Mouse (Mus musculus): ENCODE measurements around the gene Apmap.
A peak's percentile ranks its signal among the peaks of the same experiment; 100 is the strongest.

Gene Apmap

DNA sequence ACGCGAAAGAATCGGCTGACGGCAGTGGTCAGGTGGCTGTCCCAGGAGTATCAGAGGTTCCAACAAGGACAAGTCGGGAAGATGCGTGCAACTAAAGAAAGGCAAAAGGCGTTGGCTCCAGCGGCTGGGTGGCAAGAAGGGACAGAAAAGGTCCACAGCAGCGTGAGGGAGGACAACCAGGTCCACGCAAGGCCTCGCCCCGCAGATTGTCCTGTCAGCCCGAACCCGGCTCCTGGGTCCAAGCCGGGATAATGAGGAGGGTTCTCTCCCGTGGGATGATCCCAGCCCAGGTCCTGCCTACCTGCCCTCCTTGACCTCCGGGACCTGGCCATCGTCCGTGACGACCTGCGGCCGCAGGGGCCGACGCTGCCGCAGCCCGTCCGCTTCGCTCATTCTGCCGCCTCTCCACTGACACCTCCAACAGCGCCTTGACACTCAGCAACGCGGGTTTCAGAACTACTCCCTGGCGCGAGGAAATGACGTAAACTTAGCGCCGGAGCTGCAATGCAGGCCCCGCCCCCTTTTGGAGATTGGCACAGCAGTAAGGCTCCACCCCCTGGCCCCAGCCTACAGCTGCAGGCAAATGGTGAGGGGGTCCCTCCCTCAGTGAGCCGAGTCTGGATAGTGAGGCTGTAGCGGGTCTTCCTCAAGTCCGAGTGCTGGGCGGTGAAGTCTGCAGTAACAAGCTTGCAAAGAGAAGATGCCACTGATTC is at the start of gene Apmap:
Gene Apmap, minus strand, starts transcription at position 481 of the 713 bp plus-strand sequence.
- DNase-seq: peak; percentile 99

- peak; percentile 72 for DNase-seq
These were observed 48.8 kb upstream of the Apmap start for GRCm38 (mm10) chr2:150656975-150657768.

DNA sequence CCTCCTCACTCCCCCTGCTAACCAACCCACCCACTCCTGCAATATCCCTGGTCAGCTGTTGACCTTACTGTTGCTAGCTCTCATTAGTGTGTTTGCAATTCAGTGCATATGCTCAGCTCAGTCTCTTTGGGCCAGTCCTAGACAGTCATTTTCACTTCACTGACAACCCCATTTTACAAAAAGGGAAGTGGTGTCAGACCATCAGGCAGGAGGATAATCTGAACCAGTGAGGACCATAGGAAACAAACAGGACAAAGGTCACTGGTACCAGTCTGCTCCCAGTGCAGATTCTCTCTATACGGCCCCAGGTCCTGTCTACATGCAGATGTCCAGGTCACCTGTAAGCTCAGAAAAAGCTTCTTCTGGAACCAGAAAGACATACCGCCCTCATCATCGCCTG is 47.7 kb upstream of the Apmap start:
- DNase-seq: no peak

GRCm38 (mm10) chr2:150655290-150655689 is 46.9 kb upstream of the Apmap start:
- DNase-seq: no peak

DNA sequence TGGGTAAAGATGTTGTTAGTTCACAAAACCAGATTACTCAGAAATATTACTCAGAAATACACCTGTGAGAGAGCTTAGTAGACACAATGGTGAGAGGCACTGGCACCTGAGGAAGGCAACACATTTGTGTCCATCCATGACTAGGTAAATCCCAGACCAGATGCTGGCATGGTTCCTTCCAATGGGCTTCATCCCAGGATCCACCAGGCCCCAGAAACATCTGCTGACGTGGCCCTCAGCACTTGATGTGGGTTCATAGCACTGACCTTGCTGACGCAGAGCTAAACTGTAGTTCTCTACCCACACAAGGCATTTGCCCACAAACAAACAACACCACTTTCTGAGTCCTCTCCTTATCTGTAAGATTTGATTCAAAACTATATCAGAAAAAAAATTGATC is 46.4 kb upstream of the Apmap start:
- DNase-seq: no peak

- peak; percentile 25 for DNase-seq
These were observed 43.0 kb upstream of the Apmap start for GRCm38 (mm10) chr2:150651366-150651765.

GRCm38 (mm10) chr2:150650511-150651074 is 42.2 kb upstream of the Apmap start:
- no peak for DNase-seq

GRCm38 (mm10) chr2:150648300-150648895 is 40.0 kb upstream of the Apmap start:
- no peak for DNase-seq

GRCm38 (mm10) chr2:150647681-150648299 is 39.4 kb upstream of the Apmap start:
- DNase-seq: no peak

DNA sequence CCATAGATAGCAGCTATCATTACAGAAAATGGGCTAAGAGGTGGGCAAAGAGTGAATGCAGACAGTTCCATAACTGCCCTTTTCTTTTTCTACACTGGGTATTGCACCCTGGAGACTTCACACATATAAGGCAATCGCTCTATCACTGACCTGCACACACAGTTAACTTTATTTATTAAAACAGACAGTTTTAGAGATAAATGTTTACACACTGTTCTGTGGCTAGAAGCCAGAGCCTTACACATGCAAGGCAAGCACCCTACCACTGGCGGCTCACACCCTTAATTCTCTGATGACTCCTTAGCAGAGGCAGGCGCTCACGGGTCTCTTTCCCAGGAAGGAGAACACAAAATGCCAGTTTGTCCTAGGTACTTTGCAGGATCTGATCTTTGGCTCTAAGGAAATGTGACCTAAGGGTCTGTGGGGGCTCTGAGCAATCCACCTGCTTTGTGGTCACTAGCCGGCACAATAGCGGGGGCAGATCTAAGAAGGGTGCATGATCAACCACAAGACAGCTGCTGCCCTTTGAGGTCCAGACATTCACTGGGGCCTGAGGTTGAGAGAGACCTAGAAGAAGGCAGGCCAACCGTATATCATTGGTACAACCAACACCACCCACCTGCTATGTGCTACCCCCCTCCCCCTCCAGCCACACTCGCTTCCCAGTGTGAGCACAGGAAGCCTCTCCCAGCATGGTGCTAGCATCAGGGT is 38.2 kb upstream of the Apmap start:
- DNase-seq: no peak

DNA sequence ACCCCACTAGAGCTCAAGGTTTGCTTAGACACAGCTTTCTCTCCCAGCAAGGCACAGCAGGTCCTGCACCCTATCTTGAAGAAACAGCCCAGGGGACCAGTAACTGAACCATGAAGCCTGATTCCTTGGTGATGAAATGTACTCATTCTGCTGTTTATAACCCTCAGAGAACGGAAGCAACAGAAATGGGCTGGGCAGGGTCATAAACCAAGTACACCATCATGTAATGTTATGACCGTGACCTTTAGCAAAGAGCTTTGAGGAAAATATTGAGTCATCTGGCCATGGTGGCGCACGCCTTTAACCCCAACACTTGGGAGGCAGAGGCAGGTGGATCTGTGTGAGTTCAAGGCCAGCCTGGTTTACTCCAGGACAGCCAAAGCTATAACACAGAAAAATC is 36.9 kb upstream of the Apmap start:
- no peak for DNase-seq

- no peak for DNase-seq
These were observed 35.5 kb upstream of the Apmap start for GRCm38 (mm10) chr2:150643726-150644415.

GRCm38 (mm10) chr2:150643166-150643565 is 34.8 kb upstream of the Apmap start:
- DNase-seq: no peak

GRCm38 (mm10) chr2:150638370-150638733 is 30.0 kb upstream of the Apmap start:
- no peak for DNase-seq

DNA sequence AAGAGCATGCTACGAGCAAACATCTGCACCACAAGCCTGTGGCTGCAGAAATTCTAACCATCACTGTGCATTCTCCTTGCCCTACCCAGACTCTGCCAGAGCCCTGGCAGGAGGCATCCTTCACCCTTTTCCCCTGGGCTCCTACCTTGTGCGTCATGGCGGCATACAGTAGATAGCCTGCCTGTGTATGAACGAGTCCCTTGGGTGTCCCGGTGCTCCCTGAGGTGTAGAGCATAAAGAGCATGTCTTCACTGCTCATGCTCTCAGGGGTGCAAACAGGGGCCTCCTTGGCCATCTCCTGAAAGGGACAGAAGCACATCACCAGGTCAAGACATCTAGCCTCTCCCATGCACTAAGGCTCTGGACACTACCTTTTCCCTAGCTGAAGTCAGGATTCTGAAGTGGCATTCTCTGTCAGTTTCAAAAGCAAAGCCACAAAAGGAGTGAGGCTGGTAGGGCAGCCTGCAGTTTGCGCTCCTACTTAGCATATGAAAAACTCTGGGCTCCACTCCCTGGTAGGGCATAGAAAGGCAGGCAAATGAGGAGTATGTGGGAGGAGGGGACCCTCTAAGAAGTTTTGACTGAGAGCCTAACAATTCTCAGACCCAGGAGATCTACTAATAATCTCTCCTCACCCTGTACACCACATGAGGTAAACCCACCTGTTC is 29.5 kb upstream of the Apmap start:
- DNase-seq: no peak

DNA sequence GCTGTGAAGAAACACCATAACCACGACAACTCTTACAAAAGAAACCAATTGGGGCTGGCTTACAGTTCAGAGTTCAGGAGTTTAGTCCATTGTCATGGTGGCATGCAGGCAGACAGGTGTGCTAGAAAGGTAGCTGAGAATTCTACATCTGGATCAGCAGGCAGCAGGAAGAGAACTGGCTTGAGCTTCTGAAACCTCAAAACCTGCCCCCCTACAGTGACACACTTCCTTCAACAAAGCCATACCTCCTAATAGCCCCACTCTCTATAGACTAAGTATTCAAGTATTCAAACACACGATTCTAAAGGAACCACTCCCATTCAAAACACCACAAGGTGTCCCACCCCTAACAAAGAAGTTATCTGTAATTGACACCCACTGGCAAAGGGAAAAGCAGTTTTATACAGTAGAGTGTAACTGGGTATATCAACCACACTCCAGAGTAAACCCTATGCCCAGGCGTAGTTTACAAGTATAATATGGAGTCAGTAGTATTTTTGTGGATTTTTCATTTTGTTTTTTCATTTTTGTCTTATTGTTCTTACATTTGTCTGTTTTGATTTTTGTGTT is 27.6 kb upstream of the Apmap start:
- no peak for DNase-seq

DNA sequence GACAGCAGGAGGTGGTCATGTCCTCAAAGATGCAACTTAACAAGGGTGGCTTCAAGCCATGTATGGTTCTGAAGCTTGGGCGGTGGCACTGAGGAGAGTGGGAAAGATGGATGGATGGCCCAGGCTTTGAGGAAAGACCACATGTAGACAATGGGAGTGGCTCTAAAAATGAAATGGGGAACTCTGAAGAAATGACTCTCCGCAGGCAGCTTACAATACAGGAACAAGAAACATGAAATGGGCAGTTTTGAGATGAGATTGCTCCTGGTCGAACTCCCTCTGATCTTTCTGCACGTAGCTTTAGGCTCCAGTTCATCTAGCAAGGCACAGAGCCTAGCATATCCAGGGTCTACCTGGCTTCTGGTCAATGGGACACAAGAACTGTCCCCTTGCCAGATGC is 20.9 kb upstream of the Apmap start:
- DNase-seq: no peak

DNA sequence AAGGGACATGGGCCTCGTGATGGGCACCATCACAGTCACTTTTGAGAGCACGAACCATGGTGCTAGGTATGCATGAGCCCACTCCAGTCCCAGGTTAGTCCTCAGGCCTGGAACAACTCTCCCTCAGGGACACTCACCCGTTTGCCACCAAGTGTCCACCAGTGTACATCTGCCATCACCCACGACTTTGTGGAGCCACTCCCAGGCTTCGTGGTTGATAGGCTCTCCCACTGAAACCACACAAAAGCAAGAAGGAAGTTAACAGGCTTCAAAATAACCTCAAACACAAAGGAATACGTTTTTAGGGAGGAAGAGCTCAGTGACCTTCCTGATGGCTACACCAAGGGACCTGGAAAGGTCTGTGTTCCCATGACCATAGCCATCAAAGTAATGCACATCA is 18.8 kb upstream of the Apmap start:
- no peak for DNase-seq

DNA sequence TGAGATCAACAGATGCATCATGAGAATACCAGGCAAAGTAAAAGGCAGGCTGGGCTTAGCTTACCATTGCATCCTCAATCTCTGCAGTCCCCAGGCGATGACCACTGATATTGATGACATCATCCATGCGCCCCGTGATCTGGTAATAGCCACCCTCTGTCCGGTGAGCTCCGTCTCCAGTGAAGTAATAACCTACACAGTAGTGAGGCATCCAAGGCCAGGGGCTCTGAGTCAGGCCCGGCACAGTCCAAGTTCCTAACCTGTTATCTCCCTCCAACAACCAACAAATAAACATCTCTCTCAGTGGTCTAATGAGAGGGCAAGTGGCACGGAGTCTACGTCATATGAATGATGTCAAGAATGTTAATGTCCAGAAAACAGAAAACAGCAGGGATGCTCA is 16.6 kb upstream of the Apmap start:
- no peak for DNase-seq

DNA sequence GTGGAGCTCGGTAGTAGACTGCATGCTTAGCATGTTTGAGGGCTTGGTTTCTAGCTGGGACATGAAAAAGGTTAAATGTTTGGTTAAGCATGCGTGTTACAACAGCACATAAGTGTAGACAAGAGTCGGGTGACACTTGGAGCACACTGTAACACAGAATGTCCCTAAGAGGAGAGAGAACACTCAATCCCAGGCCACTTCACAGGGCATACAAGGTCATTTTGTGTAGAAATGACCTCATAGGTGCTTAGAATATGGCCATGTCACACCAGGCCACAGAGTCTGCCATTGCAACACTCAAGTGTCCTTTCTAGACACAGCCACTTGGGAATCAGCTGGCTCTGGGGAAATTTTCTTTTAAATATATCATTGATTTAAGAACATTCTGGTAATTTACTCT is 15.6 kb upstream of the Apmap start:
- DNase-seq: no peak

GRCm38 (mm10) chr2:150621698-150622097 is 13.3 kb upstream of the Apmap start:
- no peak for DNase-seq

All from thymus, postnatal 14 days (tissue).